Mouse (Mus musculus) CD4-positive helper T cell, adult 2 months (primary cell): ENCODE measurements around the gene Lrrc29.
"Not testable (repeated sequence)": the region's sequence is repeated elsewhere in the genome, so short reads cannot be mapped to it uniquely, and the experiment has no call there.

Experiments used
- DNase-seq: peaks from one replicate; pipeline ENCODE4 v3.0.0-alpha.2; 2012; ENCODE audit warnings: low read depth, missing footprints, low spot score

Lrrc29 gene

GRCm38 (mm10) chr8:105291364-105291763 is 34.7 kb downstream of the Lrrc29 start:
- not testable (repeated sequence) for DNase-seq

GRCm38 (mm10) chr8:105290554-105291314 is 35.3 kb downstream of the Lrrc29 start:
- peak; percentile 86 for DNase-seq

- DNase-seq: peak; percentile 72
Observed at GRCm38 (mm10) chr8:105289805-105290460, 36.1 kb downstream of the Lrrc29 start, which contains the start of gene 4931428F04Rik. TSS of gene 4931428F04Rik (minus strand) at chr8:105289864.

- peak; percentile 96 for DNase-seq
Observed at GRCm38 (mm10) chr8:105288958-105289732, 36.9 kb downstream of the Lrrc29 start.

- DNase-seq: no peak
Observed at GRCm38 (mm10) chr8:105288231-105288630, 37.8 kb downstream of the Lrrc29 start.

- DNase-seq: no peak
Observed at GRCm38 (mm10) chr8:105286907-105287306, 39.2 kb downstream of the Lrrc29 start.

GRCm38 (mm10) chr8:105285514-105285913 is 40.6 kb downstream of the Lrrc29 start:
- DNase-seq: no peak

- peak; percentile 63 for DNase-seq
Observed at GRCm38 (mm10) chr8:105283074-105283473, 43.0 kb downstream of the Lrrc29 start.

GRCm38 (mm10) chr8:105282239-105282638 is 43.8 kb downstream of the Lrrc29 start:
- no peak for DNase-seq

GRCm38 (mm10) chr8:105281821-105282220 is 44.3 kb downstream of the Lrrc29 start:
- DNase-seq: no peak

- DNase-seq: no peak
Observed at GRCm38 (mm10) chr8:105280567-105280966, 45.5 kb downstream of the Lrrc29 start.

- DNase-seq: peak; percentile 75
Observed at GRCm38 (mm10) chr8:105278911-105279334, 47.2 kb downstream of the Lrrc29 start.

GRCm38 (mm10) chr8:105276292-105277120 is 49.6 kb downstream of the Lrrc29 start:
- no peak for DNase-seq

- DNase-seq: no peak
Observed at GRCm38 (mm10) chr8:105275840-105276239, 50.2 kb downstream of the Lrrc29 start, which contains the start of gene Nol3. TSS of gene Nol3 (plus strand) at chr8:105276140.

GRCm38 (mm10) chr8:105275387-105275786 is 50.7 kb downstream of the Lrrc29 start:
- no peak for DNase-seq

- DNase-seq: no peak
Observed at GRCm38 (mm10) chr8:105270916-105271186, 55.2 kb downstream of the Lrrc29 start.

- no peak for DNase-seq
Observed at GRCm38 (mm10) chr8:105270101-105270915, 55.8 kb downstream of the Lrrc29 start.

GRCm38 (mm10) chr8:105269461-105269947 is 56.6 kb downstream of the Lrrc29 start, which contains the start of gene Hsf4:
TSS of gene Hsf4 (plus strand) at chr8:105269801.
- peak; percentile 52 for DNase-seq

GRCm38 (mm10) chr8:105269075-105269458 is 57.0 kb downstream of the Lrrc29 start:
- no peak for DNase-seq
